Mouse (Mus musculus): ENCODE results near the gene Cradd. TPM values are rescaled to one million over a fixed set of nuclear protein-coding genes. Genes with fewer than 3 reads are reported as not detected.

Gene Cradd
- polyA plus RNA-seq, 1 experiment from 2014 or later, result 11.7 TPM

GRCm38 (mm10) chr10:95340676-95341075, 16.7 kb upstream of the Cradd start:
- no peaks in the 10 kb centered on the region for H3K27me3 ChIP-seq (replicated peaks; ENCODE audit: control insufficient read depth, insufficient read depth, low read length)
- 86% methylated on average over 4 of the region's 4 CpGs for WGBS
- H3K36me3 ChIP-seq (ENCODE audit: control insufficient read depth, insufficient read depth, low read length), result no peaks in the 10 kb centered on the region
- H3K9ac ChIP-seq (ENCODE audit: low read length), result no peak overlapping the region
- ATAC-seq, result no peak
- no peak overlapping the region for H3K4me2 ChIP-seq (ENCODE audit: low read length)
- H3K9me3 ChIP-seq (replicated peaks; ENCODE audit: control insufficient read depth, low read length), result no peaks in the 10 kb centered on the region
- DNase-seq (ENCODE audit: low spot score), result no peak
- H3K4me3 ChIP-seq (ENCODE audit: low read depth, low read length), result no peak overlapping the region
- H3K27ac ChIP-seq (ENCODE audit: low read depth, low read length), result no peak overlapping the region
- H3K4me1 ChIP-seq (ENCODE audit: control insufficient read depth, insufficient read depth, low read length), result peaks cover 4% of the 10 kb centered on the region; the same call in 1 of the 2 replicates

GRCm38 (mm10) chr10:95337589-95337988, 13.7 kb upstream of the Cradd start:
- H3K4me2 ChIP-seq (ENCODE audit: low read length), result no peak overlapping the region
- no peaks in the 10 kb centered on the region for H3K9me3 ChIP-seq (replicated peaks; ENCODE audit: control insufficient read depth, low read length)
- no peak overlapping the region for H3K4me3 ChIP-seq (ENCODE audit: low read depth, low read length)
- H3K27ac ChIP-seq (ENCODE audit: low read depth, low read length), result no peak overlapping the region
- no peak overlapping the region for H3K9ac ChIP-seq (ENCODE audit: low read length)
- H3K36me3 ChIP-seq (ENCODE audit: control insufficient read depth, insufficient read depth, low read length), result no peaks in the 10 kb centered on the region
- no peaks in the 10 kb centered on the region for H3K27me3 ChIP-seq (replicated peaks; ENCODE audit: control insufficient read depth, insufficient read depth, low read length)
- ATAC-seq (no peak), DNase-seq (ENCODE audit: low spot score) (no peak)
- 67% methylated on average over 5 of the region's 5 CpGs for WGBS
- H3K4me1 ChIP-seq (ENCODE audit: control insufficient read depth, insufficient read depth, low read length), result peaks cover 4% of the 10 kb centered on the region; the same call in 1 of the 2 replicates

GRCm38 (mm10) chr10:95336781-95337544, 13.0 kb upstream of the Cradd start:
- ATAC-seq (peak; percentile 48; the same call in 1 of the 2 replicates), DNase-seq (ENCODE audit: low spot score) (peak; percentile 67)
- Histone ChIP-seq H3K4me1 (ENCODE audit: control insufficient read depth, insufficient read depth, low read length) (peaks cover 4% of the 10 kb centered on the region; the same call in 1 of the 2 replicates), H3K27ac (ENCODE audit: low read depth, low read length) (no peak overlapping the region), H3K27me3 (replicated peaks; ENCODE audit: control insufficient read depth, insufficient read depth, low read length) (no peaks in the 10 kb centered on the region), H3K9ac (ENCODE audit: low read length) (no peak overlapping the region), H3K36me3 (ENCODE audit: control insufficient read depth, insufficient read depth, low read length) (no peaks in the 10 kb centered on the region), H3K4me3 (ENCODE audit: low read depth, low read length) (no peak overlapping the region), H3K9me3 (replicated peaks; ENCODE audit: control insufficient read depth, low read length) (no peaks in the 10 kb centered on the region), H3K4me2 (ENCODE audit: low read length) (no peak overlapping the region)
- WGBS, result 17% methylated on average over 3 of the region's 4 CpGs

GRCm38 (mm10) chr10:95334826-95335225, 10.9 kb upstream of the Cradd start:
- WGBS, result 79% methylated on average over 1 of the region's 1 CpGs
- ATAC-seq, result no peak

GRCm38 (mm10) chr10:95332596-95332995, 8.7 kb upstream of the Cradd start:
- Histone ChIP-seq H3K27me3 (replicated peaks; ENCODE audit: control insufficient read depth, insufficient read depth, low read length) (no peaks in the 10 kb centered on the region), H3K9me3 (replicated peaks; ENCODE audit: control insufficient read depth, low read length) (no peaks in the 10 kb centered on the region), H3K9ac (ENCODE audit: low read length) (no peak overlapping the region), H3K4me3 (ENCODE audit: low read depth, low read length) (no peak overlapping the region), H3K27ac (ENCODE audit: low read depth, low read length) (no peak overlapping the region), H3K4me1 (ENCODE audit: control insufficient read depth, insufficient read depth, low read length) (peaks cover 4% of the 10 kb centered on the region; the same call in 1 of the 2 replicates), H3K4me2 (ENCODE audit: low read length) (no peak overlapping the region), H3K36me3 (ENCODE audit: control insufficient read depth, insufficient read depth, low read length) (no peaks in the 10 kb centered on the region)
- DNase-seq (ENCODE audit: low spot score) (no peak), ATAC-seq (no peak)
- WGBS, result 88% methylated on average over 3 of the region's 3 CpGs

More at GRCm38 (mm10) chr10:95334826-95335225, 10.9 kb upstream of the Cradd start:
- Histone ChIP-seq H3K9me3 (replicated peaks; ENCODE audit: control insufficient read depth, low read length) (no peaks in the 10 kb centered on the region), H3K4me2 (ENCODE audit: low read length) (no peak overlapping the region), H3K4me1 (ENCODE audit: control insufficient read depth, insufficient read depth, low read length) (peaks cover 4% of the 10 kb centered on the region; the same call in 1 of the 2 replicates), H3K4me3 (ENCODE audit: low read depth, low read length) (no peak overlapping the region), H3K27ac (ENCODE audit: low read depth, low read length) (no peak overlapping the region), H3K27me3 (replicated peaks; ENCODE audit: control insufficient read depth, insufficient read depth, low read length) (no peaks in the 10 kb centered on the region), H3K9ac (ENCODE audit: low read length) (no peak overlapping the region), H3K36me3 (ENCODE audit: control insufficient read depth, insufficient read depth, low read length) (no peaks in the 10 kb centered on the region)
- DNase-seq (ENCODE audit: low spot score), result no peak

GRCm38 (mm10) chr10:95330375-95331363, 6.7 kb upstream of the Cradd start:
- Histone ChIP-seq H3K36me3 (ENCODE audit: control insufficient read depth, insufficient read depth, low read length) (no peaks in the 10 kb centered on the region), H3K4me2 (ENCODE audit: low read length) (no peak overlapping the region), H3K4me1 (ENCODE audit: control insufficient read depth, insufficient read depth, low read length) (no peaks in the 10 kb centered on the region), H3K9me3 (replicated peaks; ENCODE audit: control insufficient read depth, low read length) (no peaks in the 10 kb centered on the region), H3K27ac (ENCODE audit: low read depth, low read length) (no peak overlapping the region), H3K9ac (ENCODE audit: low read length) (no peak overlapping the region), H3K4me3 (ENCODE audit: low read depth, low read length) (no peak overlapping the region), H3K27me3 (replicated peaks; ENCODE audit: control insufficient read depth, insufficient read depth, low read length) (no peaks in the 10 kb centered on the region)
- DNase-seq (ENCODE audit: low spot score) (no peak), ATAC-seq (no peak)
- 62% methylated on average over 9 of the region's 9 CpGs for WGBS

GRCm38 (mm10) chr10:95329884-95330283, 6.0 kb upstream of the Cradd start:
- no peak for DNase-seq (ENCODE audit: low spot score)
- no peak overlapping the region for H3K27ac ChIP-seq (ENCODE audit: low read depth, low read length)
- no peaks in the 10 kb centered on the region for H3K4me1 ChIP-seq (ENCODE audit: control insufficient read depth, insufficient read depth, low read length)
- 95% methylated on average over 1 of the region's 1 CpGs for WGBS
- no peak overlapping the region for H3K9ac ChIP-seq (ENCODE audit: low read length)
- no peaks in the 10 kb centered on the region for H3K9me3 ChIP-seq (replicated peaks; ENCODE audit: control insufficient read depth, low read length)
- no peaks in the 10 kb centered on the region for H3K36me3 ChIP-seq (ENCODE audit: control insufficient read depth, insufficient read depth, low read length)
- H3K4me2 ChIP-seq (ENCODE audit: low read length), result no peak overlapping the region
- H3K27me3 ChIP-seq (replicated peaks; ENCODE audit: control insufficient read depth, insufficient read depth, low read length), result no peaks in the 10 kb centered on the region
- ATAC-seq, result no peak
- no peak overlapping the region for H3K4me3 ChIP-seq (ENCODE audit: low read depth, low read length)

GRCm38 (mm10) chr10:95324278-95324631, 322 bp upstream of the Cradd start:
- Histone ChIP-seq H3K4me2 (ENCODE audit: low read length) (no peak overlapping the region), H3K4me1 (ENCODE audit: control insufficient read depth, insufficient read depth, low read length) (peaks cover 12% of the 10 kb centered on the region), H3K36me3 (ENCODE audit: control insufficient read depth, insufficient read depth, low read length) (no peaks in the 10 kb centered on the region), H3K4me3 (ENCODE audit: low read depth, low read length) (no peak overlapping the region), H3K27ac (ENCODE audit: low read depth, low read length) (no peak overlapping the region), H3K9ac (ENCODE audit: low read length) (no peak overlapping the region), H3K9me3 (replicated peaks; ENCODE audit: control insufficient read depth, low read length) (no peaks in the 10 kb centered on the region), H3K27me3 (replicated peaks; ENCODE audit: control insufficient read depth, insufficient read depth, low read length) (no peaks in the 10 kb centered on the region)
- 35% methylated on average over 1 of the region's 1 CpGs for WGBS
- DNase-seq (ENCODE audit: low spot score) (no peak), ATAC-seq (peak; percentile 27)

All from forebrain, embryonic 14.5 days (tissue).